Mouse (Mus musculus) CH12F3 (cell line): ENCODE measurements around the gene Col9a3.

ENCODE experiments used
- in situ Hi-C: fragments of 300-500 bp; cut with MboI; formaldehyde crosslinking; loops from 2 replicates; pipeline ENCODE4 v1.14.3; 2020; ENCODE audit warnings: low sequenced_read_pairs

The Col9a3 gene

GRCm38 (mm10) chr2:180611882-180612281 lies 14.3 kb downstream of the Col9a3 start:
- in situ Hi-C loops = no loop called here

DNA sequence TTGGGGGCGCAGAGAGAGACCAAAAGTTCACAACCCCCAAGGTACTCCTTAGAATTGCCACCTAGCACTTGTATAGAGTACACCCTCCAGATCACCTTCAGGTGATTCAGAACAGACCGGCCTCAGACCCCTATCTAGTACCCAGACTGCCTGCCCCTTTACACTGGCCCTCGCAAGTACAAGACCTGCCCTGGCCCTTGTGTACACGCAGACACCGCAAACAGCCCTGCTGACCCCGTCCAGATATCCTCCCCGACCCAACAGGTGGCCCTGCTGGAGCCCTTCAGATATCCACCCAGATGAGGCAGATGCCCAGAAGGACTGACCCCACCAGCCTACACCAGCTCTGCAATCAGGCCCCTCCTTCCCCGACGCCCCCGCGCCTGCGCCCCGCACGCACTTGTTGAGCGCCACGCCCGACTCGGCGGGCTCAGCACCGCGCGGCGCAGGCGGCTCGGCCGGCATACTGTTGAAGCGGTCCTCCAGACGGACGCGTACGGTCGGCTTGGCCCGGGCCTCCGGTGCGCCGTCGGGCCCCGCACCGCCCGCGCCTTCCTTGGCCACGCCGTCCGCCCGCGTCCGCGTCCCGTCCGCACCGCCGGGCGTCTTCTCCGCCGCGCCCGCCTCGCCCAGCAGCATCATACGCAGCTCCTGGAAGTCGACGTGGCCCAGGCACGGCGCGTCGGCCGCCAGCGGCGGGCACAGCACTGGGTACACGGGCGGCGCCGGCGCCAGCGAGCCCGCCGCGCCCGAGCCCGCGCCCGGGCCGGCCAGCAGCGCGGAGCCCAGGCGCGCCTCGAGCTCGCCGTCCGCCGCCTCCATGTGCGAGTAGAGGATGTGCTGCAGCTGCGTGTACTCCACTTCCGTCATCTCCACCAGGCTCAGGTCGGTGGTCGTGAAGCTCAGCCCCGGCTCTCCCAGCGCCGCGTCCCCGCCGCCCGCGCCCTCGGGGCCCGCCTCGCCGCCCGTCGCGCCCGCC lies 44.3 kb downstream of the Col9a3 start:
- in situ Hi-C loops = no loop called here

- in situ Hi-C loops = no loop called here
Observed at GRCm38 (mm10) chr2:180642555-180643260, 45.1 kb downstream of the Col9a3 start, which contains the start of gene Tcfl5. TSS of gene Tcfl5 (minus strand) at chr2:180642708.

DNA sequence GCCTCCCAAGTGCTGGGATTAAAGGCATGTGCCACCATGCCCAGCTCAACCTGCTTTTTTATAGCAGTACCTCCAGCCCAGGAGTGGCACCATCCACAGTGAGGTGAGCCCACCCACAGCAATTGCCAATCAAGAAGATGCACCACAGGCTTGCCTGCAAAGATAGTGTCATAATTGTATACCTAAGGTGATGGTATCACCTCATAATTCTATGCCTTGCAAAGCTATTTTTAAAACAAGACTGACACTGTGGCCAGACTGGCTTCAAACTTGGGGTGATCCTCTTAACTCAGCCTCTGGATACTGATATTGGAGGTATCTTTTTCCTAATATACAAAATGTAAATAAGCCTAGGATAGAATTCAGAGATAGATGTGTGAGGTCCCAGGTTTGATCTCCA lies 46.0 kb downstream of the Col9a3 start:
- in situ Hi-C loops = no loop called here

GRCm38 (mm10) chr2:180646841-180647240 lies 49.3 kb downstream of the Col9a3 start:
- in situ Hi-C loops = no loop called here

DNA sequence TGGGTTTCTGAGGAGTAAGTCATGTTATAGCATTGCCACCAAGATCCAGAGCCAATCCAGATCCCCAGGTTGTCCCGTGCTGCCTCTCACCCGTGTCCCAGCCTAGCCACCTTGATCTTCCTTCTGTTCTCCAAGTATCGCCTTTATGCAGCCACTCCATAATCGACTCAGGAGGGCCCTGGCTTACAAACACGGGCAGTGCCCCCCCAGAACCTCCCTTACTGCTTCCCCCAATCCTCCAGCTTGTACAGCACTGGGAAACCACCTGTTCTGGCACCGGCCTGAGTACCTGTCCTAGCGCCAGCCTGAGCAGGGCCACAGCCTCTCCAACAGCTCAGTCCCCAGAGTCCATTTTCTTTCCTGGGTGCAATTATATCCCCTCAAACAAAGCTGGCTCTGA lies 57.1 kb downstream of the Col9a3 start:
- in situ Hi-C loops = no loop called here

DNA sequence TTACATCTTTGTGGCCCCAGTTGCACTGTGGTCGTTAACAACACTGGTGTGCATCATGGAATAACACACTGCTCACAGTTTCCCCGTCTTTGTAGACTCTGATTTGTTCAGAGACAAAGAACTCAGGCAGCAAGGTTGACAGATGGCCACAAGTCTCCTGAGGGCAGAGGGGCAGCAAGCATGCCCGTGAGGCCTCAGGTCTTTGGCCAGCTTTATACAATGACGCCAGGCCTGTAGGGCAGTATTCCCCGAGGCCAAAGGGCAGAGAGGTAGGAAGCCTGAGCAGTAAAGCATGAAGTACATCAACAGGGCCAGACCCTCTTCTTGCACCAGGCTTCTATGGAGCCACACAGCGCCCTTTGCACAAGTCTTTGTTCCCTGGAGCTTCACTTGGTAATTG lies 57.6 kb downstream of the Col9a3 start:
- in situ Hi-C loops = no loop called here

- in situ Hi-C loops = no loop called here
Observed at GRCm38 (mm10) chr2:180657394-180658013, 59.9 kb downstream of the Col9a3 start.

DNA sequence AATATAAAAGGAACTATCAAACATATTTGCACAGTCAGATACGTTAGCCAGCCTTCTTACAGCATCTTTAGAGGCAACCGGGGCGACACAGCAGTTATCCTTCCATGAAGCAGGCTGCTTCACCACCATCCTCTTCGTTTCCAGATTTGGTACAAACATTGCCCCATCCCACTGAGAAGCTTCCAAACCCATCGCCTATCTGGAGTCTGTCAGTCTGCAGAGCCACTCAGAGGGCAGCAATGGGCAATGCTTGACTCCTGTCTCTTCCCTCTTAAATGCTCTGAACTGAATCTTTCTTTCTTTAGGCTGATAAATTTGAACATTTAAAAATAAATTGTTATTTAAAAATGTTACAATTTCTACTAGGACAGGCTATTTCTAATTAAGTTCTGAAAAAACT lies 60.8 kb downstream of the Col9a3 start:
- in situ Hi-C loops = no loop called here

DNA sequence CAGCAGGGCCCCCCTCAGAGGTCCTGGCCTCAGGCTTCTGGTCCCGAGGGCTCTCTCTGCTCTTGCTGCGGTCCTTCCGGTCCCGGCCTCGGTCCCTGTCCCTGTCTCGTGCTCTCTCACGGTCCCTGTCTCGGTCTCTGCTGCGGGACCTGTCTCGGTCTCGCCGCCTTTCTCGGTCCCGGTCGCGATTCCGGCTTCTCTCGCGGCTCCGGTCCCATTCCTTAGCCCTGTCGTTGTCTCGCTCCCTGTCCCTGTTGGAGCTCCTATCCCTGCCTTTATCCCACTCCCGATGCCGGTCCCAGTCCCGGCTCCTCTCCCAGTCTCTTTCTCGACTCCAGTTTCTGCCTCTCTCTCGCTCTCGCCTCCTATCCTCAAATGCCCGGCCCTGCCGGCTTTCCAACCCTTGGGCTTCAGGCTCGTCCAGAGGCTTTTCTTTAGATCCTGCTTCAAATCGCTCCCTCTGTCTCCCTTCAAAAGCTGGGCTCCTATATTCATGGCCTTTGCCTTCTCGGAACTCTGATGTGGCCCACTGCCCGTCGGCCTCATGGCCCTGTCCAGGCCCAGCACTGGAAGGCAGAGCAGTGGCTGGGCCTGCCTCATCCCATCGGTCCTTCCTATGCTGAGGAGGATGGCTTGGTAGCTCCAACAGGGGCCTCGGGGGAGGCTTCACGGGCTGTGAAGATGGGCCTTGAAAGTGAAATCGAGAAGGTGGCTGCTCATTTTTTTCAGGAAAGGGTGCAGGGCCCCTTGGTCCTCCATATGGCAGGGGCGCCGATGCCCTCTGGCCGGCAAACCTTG lies 62.0 kb downstream of the Col9a3 start:
- in situ Hi-C loops = no loop called here

DNA sequence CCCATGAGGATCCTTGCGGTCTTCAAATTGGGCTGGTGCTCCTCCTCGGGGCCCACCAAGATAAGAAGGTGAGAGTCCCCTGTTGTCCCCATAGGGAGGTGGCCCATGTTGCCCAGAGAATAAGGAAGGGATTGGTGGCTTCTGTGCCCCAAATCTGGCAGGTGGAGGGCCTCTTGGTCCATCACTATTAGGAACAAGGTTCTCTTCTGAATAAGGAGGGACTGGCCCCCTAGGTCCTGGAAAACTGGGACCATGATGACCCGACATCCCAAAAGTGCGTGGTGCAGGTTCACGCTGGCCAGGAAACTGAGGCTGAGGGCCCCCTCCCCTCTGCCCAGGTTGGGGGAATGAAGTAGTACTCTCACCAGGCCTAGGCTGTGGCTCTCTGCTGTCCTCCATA lies 62.9 kb downstream of the Col9a3 start:
- in situ Hi-C loops = no loop called here

- in situ Hi-C loops = no loop called here
Observed at GRCm38 (mm10) chr2:180662008-180662407, 64.4 kb downstream of the Col9a3 start.
